Mouse (Mus musculus): ENCODE results near the gene Tomm40l. TPM values are rescaled to one million over a fixed set of nuclear protein-coding genes. Genes with fewer than 3 reads are reported as not detected.

Gene Tomm40l
- polyA plus RNA-seq, 1 experiment from 2014 or later = 27.2 TPM

- Histone ChIP-seq H3K36me3 (ENCODE audit: control insufficient read depth, insufficient read depth, low read length) (peaks cover 5% of the 10 kb centered on the region), H3K9ac (ENCODE audit: low read length) (no peak within 1 kb of the TSS)
- 53% methylated on average over 5 of the region's 5 CpGs for WGBS
Measured at GRCm38 (mm10) chr1:171224857-171225256, 2.5 kb upstream of the Tomm40l start, which contains the start of gene Apoa2. Gene Apoa2, plus strand, starts transcription at chr1:171225054.

DNA sequence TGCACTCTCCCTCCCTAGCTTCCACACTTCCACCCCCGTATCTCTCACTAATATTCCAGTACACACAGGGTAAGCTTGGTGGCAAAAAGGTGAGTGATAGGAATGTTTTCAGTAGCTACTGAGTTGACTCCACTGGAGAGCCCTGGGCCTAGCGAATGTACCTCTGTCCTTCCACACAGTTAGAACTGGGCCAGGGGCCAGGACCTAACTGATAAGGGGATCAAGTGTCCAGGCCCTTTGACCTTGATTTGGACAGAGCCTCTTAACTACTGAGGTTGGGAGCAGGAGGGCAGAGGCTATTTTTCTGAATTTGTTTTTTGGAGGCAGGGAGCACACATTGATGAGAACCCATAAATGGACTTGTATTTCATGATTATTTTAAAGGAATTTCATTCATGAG, 1.5 kb upstream of the Tomm40l start:
- DNase-seq (ENCODE audit: low spot score) (no peak), ATAC-seq (replicated peaks; ENCODE audit: low FRiP score, low TSS enrichment, low read depth) (no peak)
- 70% methylated on average over 2 of the region's 2 CpGs for WGBS
- H3K4me1 ChIP-seq (replicated peaks; ENCODE audit: control insufficient read depth, insufficient read depth, low read length) = peaks cover 10% of the 10 kb centered on the region
- peaks cover 16% of the 10 kb centered on the region for H3K36me3 ChIP-seq (ENCODE audit: control insufficient read depth, insufficient read depth, low read length)
- H3K9me3 ChIP-seq (ENCODE audit: control insufficient read depth, low read length) = no peaks in the 10 kb centered on the region
- no peak overlapping the region for H3K4me2 ChIP-seq (ENCODE audit: low read length)
- no peak overlapping the region for H3K4me3 ChIP-seq (ENCODE audit: low read depth, low read length)
- H3K27me3 ChIP-seq (replicated peaks; ENCODE audit: control insufficient read depth, insufficient read depth, low read length) = no peaks in the 10 kb centered on the region
- no peak overlapping the region for H3K9ac ChIP-seq (ENCODE audit: low read length)
- H3K27ac ChIP-seq (ENCODE audit: low read depth) = no peak overlapping the region

More at GRCm38 (mm10) chr1:171224857-171225256, 2.5 kb upstream of the Tomm40l start, which contains the start of gene Apoa2:
- H3K9me3 ChIP-seq (ENCODE audit: control insufficient read depth, low read length) = no peaks in the 10 kb centered on the region
- H3K4me1 ChIP-seq (replicated peaks; ENCODE audit: control insufficient read depth, insufficient read depth, low read length) = peaks cover 10% of the 10 kb centered on the region
- DNase-seq (ENCODE audit: low spot score) (no peak), ATAC-seq (replicated peaks; ENCODE audit: low FRiP score, low TSS enrichment, low read depth) (no peak)
- no peak within 1 kb of the TSS for H3K4me2 ChIP-seq (ENCODE audit: low read length)
- H3K27me3 ChIP-seq (replicated peaks; ENCODE audit: control insufficient read depth, insufficient read depth, low read length) = no peaks in the 10 kb centered on the region
- H3K27ac ChIP-seq (ENCODE audit: low read depth) = no peak within 1 kb of the TSS
- no peak within 1 kb of the TSS for H3K4me3 ChIP-seq (ENCODE audit: low read depth, low read length)

- Histone ChIP-seq H3K27me3 (replicated peaks; ENCODE audit: control insufficient read depth, insufficient read depth, low read length) (no peaks in the 10 kb centered on the region), H3K9ac (ENCODE audit: low read length) (no peak overlapping the region), H3K9me3 (ENCODE audit: control insufficient read depth, low read length) (no peaks in the 10 kb centered on the region), H3K27ac (ENCODE audit: low read depth) (peak overlapping the region; percentile 67), H3K36me3 (ENCODE audit: control insufficient read depth, insufficient read depth, low read length) (peaks cover 17% of the 10 kb centered on the region), H3K4me2 (ENCODE audit: low read length) (peak overlapping the region; percentile 93), H3K4me3 (ENCODE audit: low read depth, low read length) (0 out of 2 replicates have a peak overlapping the region, but pooled peaks have one; percentile 70), H3K4me1 (replicated peaks; ENCODE audit: control insufficient read depth, insufficient read depth, low read length) (peaks cover 10% of the 10 kb centered on the region)
- DNase-seq (ENCODE audit: low spot score) (peak; percentile 56), ATAC-seq (replicated peaks; ENCODE audit: low FRiP score, low TSS enrichment, low read depth) (no peak)
- 79% methylated on average over 6 of the region's 6 CpGs for WGBS
Measured at GRCm38 (mm10) chr1:171223168-171223567, 854 bp upstream of the Tomm40l start.

DNA sequence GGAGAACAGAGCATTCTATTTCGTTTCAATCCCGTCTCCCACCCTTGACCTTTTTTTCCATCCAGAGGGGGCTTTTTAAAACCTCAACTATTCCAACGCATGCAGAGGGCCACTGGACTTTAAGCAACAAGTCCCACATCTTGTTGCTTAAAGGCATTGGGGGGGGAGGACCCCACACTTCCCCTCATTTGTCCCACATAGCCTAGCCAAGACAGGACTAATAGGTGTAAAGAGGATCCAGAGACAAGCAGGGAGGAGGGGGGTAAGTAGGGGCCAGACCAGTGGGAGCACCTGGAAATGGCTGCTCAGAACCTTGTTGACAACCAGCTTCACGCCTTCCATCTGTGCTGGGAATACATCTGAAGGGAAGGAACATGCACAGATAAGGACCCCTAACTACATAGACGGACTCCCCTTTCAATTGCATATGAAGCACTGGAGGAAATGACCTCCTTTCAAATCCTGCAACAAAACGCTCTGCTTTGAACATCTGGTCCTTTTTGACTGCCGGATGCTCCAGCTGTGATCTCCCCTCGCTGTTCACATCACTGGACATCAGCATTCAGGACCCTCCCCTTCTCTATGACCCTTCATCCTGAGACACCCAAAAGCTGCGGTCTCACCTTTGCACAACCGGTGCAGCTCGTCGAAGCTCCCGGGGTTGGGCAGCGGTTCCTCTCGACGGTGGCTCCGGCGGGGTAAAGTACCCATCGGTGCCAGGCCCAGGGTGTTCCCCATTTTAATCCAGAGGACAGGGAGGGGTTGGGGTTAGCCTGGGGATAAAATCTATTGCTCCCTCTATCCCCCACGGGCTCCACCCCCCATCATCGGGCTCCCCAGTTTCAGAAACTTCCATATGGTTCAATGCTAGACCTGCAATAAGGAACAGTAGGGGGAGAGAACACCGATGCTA, 777 bp downstream of the Tomm40l start:
- peaks cover 17% of the 10 kb centered on the region for H3K36me3 ChIP-seq (ENCODE audit: control insufficient read depth, insufficient read depth, low read length)
- peak overlapping the region; percentile 45 for H3K9ac ChIP-seq (ENCODE audit: low read length)
- WGBS = 7% methylated on average over 22 of the region's 22 CpGs
- H3K4me3 ChIP-seq (ENCODE audit: low read depth, low read length) = peak overlapping the region; percentile 70
- H3K9me3 ChIP-seq (ENCODE audit: control insufficient read depth, low read length) = no peaks in the 10 kb centered on the region
- ATAC-seq (replicated peaks; ENCODE audit: low FRiP score, low TSS enrichment, low read depth) (peak; percentile 6; the same call in 1 of the 2 replicates), DNase-seq (ENCODE audit: low spot score) (peak; percentile 57)
- no peaks in the 10 kb centered on the region for H3K27me3 ChIP-seq (replicated peaks; ENCODE audit: control insufficient read depth, insufficient read depth, low read length)
- no peak overlapping the region for H3K27ac ChIP-seq (ENCODE audit: low read depth)
- peak overlapping the region; percentile 93 for H3K4me2 ChIP-seq (ENCODE audit: low read length)
- peaks cover 10% of the 10 kb centered on the region for H3K4me1 ChIP-seq (replicated peaks; ENCODE audit: control insufficient read depth, insufficient read depth, low read length)

DNA sequence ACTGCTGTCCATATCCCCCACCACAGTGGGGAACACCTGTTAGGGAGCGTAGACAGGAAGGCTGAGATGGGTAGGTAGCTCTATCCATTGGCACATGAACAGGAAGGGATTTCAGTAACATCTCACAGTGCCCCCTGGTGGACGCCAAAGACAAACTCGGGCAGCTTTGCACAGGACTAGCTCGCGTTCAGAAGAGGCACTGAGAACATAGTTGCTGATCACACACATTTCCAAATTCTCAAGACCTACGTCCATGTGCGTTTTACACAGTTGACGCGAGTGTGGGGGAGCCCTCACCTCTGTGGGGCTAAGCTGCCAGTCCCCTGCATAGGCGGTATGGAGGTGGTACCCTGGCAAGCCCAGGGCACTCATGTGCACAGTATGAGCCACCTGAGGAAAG, 1.4 kb downstream of the Tomm40l start:
- Histone ChIP-seq H3K4me2 (ENCODE audit: low read length) (peak overlapping the region; percentile 93), H3K4me1 (replicated peaks; ENCODE audit: control insufficient read depth, insufficient read depth, low read length) (peaks cover 10% of the 10 kb centered on the region), H3K36me3 (ENCODE audit: control insufficient read depth, insufficient read depth, low read length) (peaks cover 17% of the 10 kb centered on the region), H3K27me3 (replicated peaks; ENCODE audit: control insufficient read depth, insufficient read depth, low read length) (no peaks in the 10 kb centered on the region), H3K27ac (ENCODE audit: low read depth) (no peak overlapping the region), H3K9ac (ENCODE audit: low read length) (no peak overlapping the region), H3K4me3 (ENCODE audit: low read depth, low read length) (peak overlapping the region; percentile 70), H3K9me3 (ENCODE audit: control insufficient read depth, low read length) (no peaks in the 10 kb centered on the region)
- 9% methylated on average over 10 of the region's 10 CpGs for WGBS
- 0 out of 2 replicates have a peak, but pooled peaks have one; percentile 11 for ATAC-seq (replicated peaks; ENCODE audit: low FRiP score, low TSS enrichment, low read depth)
- peak; percentile 93 for DNase-seq (ENCODE audit: low spot score)

- H3K27ac ChIP-seq (ENCODE audit: low read depth) = no peak overlapping the region
- H3K4me2 ChIP-seq (ENCODE audit: low read length) = no peak overlapping the region
- DNase-seq (ENCODE audit: low spot score) (no peak), ATAC-seq (replicated peaks; ENCODE audit: low FRiP score, low TSS enrichment, low read depth) (no peak)
- 88% methylated on average over 18 of the region's 18 CpGs for WGBS
- H3K9ac ChIP-seq (ENCODE audit: low read length) = no peak overlapping the region
- H3K36me3 ChIP-seq (ENCODE audit: control insufficient read depth, insufficient read depth, low read length) = peaks cover 17% of the 10 kb centered on the region
- no peak overlapping the region for H3K4me3 ChIP-seq (ENCODE audit: low read depth, low read length)
- H3K27me3 ChIP-seq (replicated peaks; ENCODE audit: control insufficient read depth, insufficient read depth, low read length) = no peaks in the 10 kb centered on the region
- no peaks in the 10 kb centered on the region for H3K9me3 ChIP-seq (ENCODE audit: control insufficient read depth, low read length)
- H3K4me1 ChIP-seq (replicated peaks; ENCODE audit: control insufficient read depth, insufficient read depth, low read length) = peaks cover 5% of the 10 kb centered on the region
Measured at GRCm38 (mm10) chr1:171216241-171216955, 5.9 kb downstream of the Tomm40l start.

- ATAC-seq (replicated peaks; ENCODE audit: low FRiP score, low TSS enrichment, low read depth) (peak; percentile 71), DNase-seq (ENCODE audit: low spot score) (no peak)
- H3K27me3 ChIP-seq (replicated peaks; ENCODE audit: control insufficient read depth, insufficient read depth, low read length) = 0 out of 2 replicates have a peak, but pooled peaks cover 3% of the 10 kb centered on the region
- no peaks in the 10 kb centered on the region for H3K9me3 ChIP-seq (ENCODE audit: control insufficient read depth, low read length)
- no peaks in the 10 kb centered on the region for H3K4me1 ChIP-seq (replicated peaks; ENCODE audit: control insufficient read depth, insufficient read depth, low read length)
- H3K9ac ChIP-seq (ENCODE audit: low read length) = no peak within 1 kb of the TSS
- 67% methylated on average over 10 of the region's 10 CpGs for WGBS
- H3K36me3 ChIP-seq (ENCODE audit: control insufficient read depth, insufficient read depth, low read length) = peaks cover 2% of the 10 kb centered on the region
- H3K27ac ChIP-seq (ENCODE audit: low read depth) = no peak within 1 kb of the TSS
- no peak within 1 kb of the TSS for H3K4me2 ChIP-seq (ENCODE audit: low read length)
- no peak within 1 kb of the TSS for H3K4me3 ChIP-seq (ENCODE audit: low read depth, low read length)
Measured at GRCm38 (mm10) chr1:171213801-171214496, 8.4 kb downstream of the Tomm40l start, which contains the start of gene Nr1i3. Gene Nr1i3, plus strand, starts transcription at chr1:171213970.

- no peak for DNase-seq (ENCODE audit: low spot score)
- Histone ChIP-seq H3K4me2 (ENCODE audit: low read length) (no peak overlapping the region), H3K4me3 (ENCODE audit: low read depth, low read length) (no peak overlapping the region), H3K4me1 (replicated peaks; ENCODE audit: control insufficient read depth, insufficient read depth, low read length) (no peaks in the 10 kb centered on the region), H3K36me3 (ENCODE audit: control insufficient read depth, insufficient read depth, low read length) (no peaks in the 10 kb centered on the region), H3K9me3 (ENCODE audit: control insufficient read depth, low read length) (no peaks in the 10 kb centered on the region), H3K27me3 (replicated peaks; ENCODE audit: control insufficient read depth, insufficient read depth, low read length) (0 out of 2 replicates have a peak, but pooled peaks cover 3% of the 10 kb centered on the region), H3K27ac (ENCODE audit: low read depth) (no peak overlapping the region), H3K9ac (ENCODE audit: low read length) (no peak overlapping the region)
- ATAC-seq (replicated peaks; ENCODE audit: low FRiP score, low TSS enrichment, low read depth) = no peak
- WGBS = 51% methylated on average over 3 of the region's 3 CpGs
Measured at GRCm38 (mm10) chr1:171212854-171213253, 9.5 kb downstream of the Tomm40l start.
